Mouse (Mus musculus) embryonic facial prominence, embryonic 10.5 days (tissue): ENCODE results near the gene Zfp108. TPM values are rescaled to one million over a fixed set of nuclear protein-coding genes. Genes with fewer than 3 reads are reported as not detected.
A peak's percentile ranks its signal among the peaks of the same experiment; 100 is the strongest.

ENCODE experiments used
- DNase-seq: peaks from one replicate; pipeline ENCODE4 v3.0.0-alpha.2; 2017; ENCODE audit warnings: low spot score
- H3K27ac ChIP-seq: fragments of 300-500 bp; sonication (generic); replicated peaks from 2 replicates; pipeline ENCODE4 v1.5.1; 2016; ENCODE audit warnings: mild to moderate bottlenecking
- H3K27me3 ChIP-seq: fragments of 300-500 bp; sonication (generic); replicated peaks from 2 replicates; pipeline ENCODE4 v1.6.1; 2016; ENCODE audit warnings: low read depth, mild to moderate bottlenecking; ENCODE audit not compliant: poor library complexity, severe bottlenecking
- H3K36me3 ChIP-seq: fragments of 300-500 bp; sonication (generic); replicated peaks from 2 replicates; pipeline ENCODE4 v1.6.1; 2016; ENCODE audit warnings: mild to moderate bottlenecking, moderate library complexity
- H3K4me1 ChIP-seq: fragments of 300-500 bp; sonication (generic); 2 replicates; pipeline ENCODE4 v1.6.1; 2016
- H3K4me3 ChIP-seq: fragments of 300-500 bp; sonication (generic); 2 replicates; pipeline ENCODE4 v1.5.1; 2016; ENCODE audit warnings: mild to moderate bottlenecking, moderate library complexity
- H3K9me3 ChIP-seq: fragments of 300-500 bp; sonication (generic); 2 replicates; pipeline ENCODE4 v1.6.1; 2016; ENCODE audit warnings: mild to moderate bottlenecking
- WGBS: fragments of 180-500 bp; shearing (Covaris S2); methylation state at CpG from one replicate; pipeline ENCODE4 v1.1.7; 2016; 5-methylcytosine and 5-hydroxymethylcytosine counted together
- polyA plus RNA-seq: library from polyadenylated mRNA; unstranded; fragments of >200 nt; fragmentation: Nextera tagmentation; extraction: Ambion mirVana; gene quantifications from 2 replicates; pipeline ENCODE4 v1.2.1, GENCODE M21; 2016

Zfp108 gene
- 2.4 and 3.1 TPM in 2 replicates for polyA plus RNA-seq

- H3K27ac ChIP-seq = peak within 1 kb of the TSS; percentile 81
- no peaks in the 10 kb centered on the region for H3K9me3 ChIP-seq
- DNase-seq = peak; percentile 78
- peaks cover 4% of the 10 kb centered on the region for H3K36me3 ChIP-seq
- H3K4me3 ChIP-seq = peak within 1 kb of the TSS; percentile 67
- WGBS = 20% methylated on average over 21 of the region's 21 CpGs
- H3K4me1 ChIP-seq = peaks cover 6% of the 10 kb centered on the region
- no peaks in the 10 kb centered on the region for H3K27me3 ChIP-seq
Measured at GRCm38 (mm10) chr7:24254633-24255474, at the start of gene Zfp108. Zfp108 (plus strand) TSS chr7:24254794.

- 19% methylated on average over 24 of the region's 24 CpGs for WGBS
- H3K9me3 ChIP-seq = no peaks in the 10 kb centered on the region
- H3K4me3 ChIP-seq = peak overlapping the region; percentile 68
Measured at GRCm38 (mm10) chr7:24207488-24208261, 46.9 kb upstream of the Zfp108 start.

GRCm38 (mm10) chr7:24208282-24208886 is 46.2 kb upstream of the Zfp108 start:
- H3K4me1 ChIP-seq = peaks cover 5% of the 10 kb centered on the region
- no peaks in the 10 kb centered on the region for H3K9me3 ChIP-seq
- H3K36me3 ChIP-seq = peaks cover 32% of the 10 kb centered on the region
- peak overlapping the region; percentile 68 for H3K4me3 ChIP-seq
- WGBS = 55% methylated on average over 7 of the region's 7 CpGs
- no peaks in the 10 kb centered on the region for H3K27me3 ChIP-seq
- H3K27ac ChIP-seq = peak overlapping the region; percentile 90; the same call in 1 of the 2 replicates
- no peak for DNase-seq

More at GRCm38 (mm10) chr7:24207488-24208261, 46.9 kb upstream of the Zfp108 start:
- no peaks in the 10 kb centered on the region for H3K27me3 ChIP-seq
- peaks cover 39% of the 10 kb centered on the region for H3K36me3 ChIP-seq
- peak overlapping the region; percentile 90 for H3K27ac ChIP-seq
- peak; percentile 75 for DNase-seq
- H3K4me1 ChIP-seq = peaks cover 5% of the 10 kb centered on the region

GRCm38 (mm10) chr7:24210296-24210695 is 44.3 kb upstream of the Zfp108 start:
- Histone ChIP-seq H3K9me3 (no peaks in the 10 kb centered on the region), H3K36me3 (peaks cover 13% of the 10 kb centered on the region), H3K27ac (no peak overlapping the region), H3K4me1 (peaks cover 5% of the 10 kb centered on the region), H3K27me3 (no peaks in the 10 kb centered on the region), H3K4me3 (no peak overlapping the region)
- 92% methylated on average over 2 of the region's 2 CpGs for WGBS
- no peak for DNase-seq

GRCm38 (mm10) chr7:24211343-24211742 is 43.3 kb upstream of the Zfp108 start, which contains the start of gene Zfp111:
Zfp111 (minus strand) TSS chr7:24211443.
- H3K4me1 ChIP-seq = peaks cover 5% of the 10 kb centered on the region
- no peak within 1 kb of the TSS for H3K27ac ChIP-seq
- WGBS = 83% methylated on average over 5 of the region's 5 CpGs
- H3K9me3 ChIP-seq = no peaks in the 10 kb centered on the region
- no peak within 1 kb of the TSS for H3K4me3 ChIP-seq
- H3K27me3 ChIP-seq = no peaks in the 10 kb centered on the region
- DNase-seq = no peak
- H3K36me3 ChIP-seq = peaks cover 3% of the 10 kb centered on the region; the same call in 1 of the 2 replicates

- 6% methylated on average over 28 of the region's 28 CpGs for WGBS
- peak within 1 kb of the TSS; percentile 88 for H3K27ac ChIP-seq
Measured at GRCm38 (mm10) chr7:24237040-24237791, 17.4 kb upstream of the Zfp108 start, which contains the start of gene Zfp109. Zfp109 (minus strand) TSS chr7:24237560.

GRCm38 (mm10) chr7:24253779-24254615 is 597 bp upstream of the Zfp108 start:
- Histone ChIP-seq H3K4me1 (peaks cover 6% of the 10 kb centered on the region), H3K27me3 (no peaks in the 10 kb centered on the region), H3K4me3 (peak overlapping the region; percentile 67), H3K36me3 (no peaks in the 10 kb centered on the region), H3K9me3 (no peaks in the 10 kb centered on the region), H3K27ac (peak overlapping the region; percentile 81)
- 62% methylated on average over 9 of the region's 9 CpGs for WGBS
- no peak for DNase-seq

More at GRCm38 (mm10) chr7:24237040-24237791, 17.4 kb upstream of the Zfp108 start, which contains the start of gene Zfp109:
- Histone ChIP-seq H3K4me1 (peaks cover 11% of the 10 kb centered on the region), H3K36me3 (peaks cover 24% of the 10 kb centered on the region), H3K9me3 (no peaks in the 10 kb centered on the region), H3K4me3 (peak within 1 kb of the TSS; percentile 82), H3K27me3 (no peaks in the 10 kb centered on the region)
- DNase-seq = peak; percentile 75

GRCm38 (mm10) chr7:24259306-24259999 is 4.9 kb downstream of the Zfp108 start:
- Histone ChIP-seq H3K27me3 (no peaks in the 10 kb centered on the region), H3K36me3 (peaks cover 24% of the 10 kb centered on the region), H3K9me3 (no peaks in the 10 kb centered on the region), H3K4me1 (peaks cover 6% of the 10 kb centered on the region), H3K4me3 (no peak overlapping the region), H3K27ac (no peak overlapping the region)
- no peak for DNase-seq
- 90% methylated on average over 13 of the region's 13 CpGs for WGBS

GRCm38 (mm10) chr7:24260000-24260312 is 5.4 kb downstream of the Zfp108 start:
- WGBS = 87% methylated on average over 4 of the region's 4 CpGs

GRCm38 (mm10) chr7:24268176-24269155 is 13.9 kb downstream of the Zfp108 start:
- no peak for DNase-seq
- no peaks in the 10 kb centered on the region for H3K9me3 ChIP-seq
- peaks cover 8% of the 10 kb centered on the region for H3K36me3 ChIP-seq
- no peak overlapping the region for H3K27ac ChIP-seq
- no peaks in the 10 kb centered on the region for H3K27me3 ChIP-seq
- peaks cover 5% of the 10 kb centered on the region for H3K4me1 ChIP-seq
- 70% methylated on average over 24 of the region's 24 CpGs for WGBS
- no peak overlapping the region for H3K4me3 ChIP-seq

More at GRCm38 (mm10) chr7:24260000-24260312, 5.4 kb downstream of the Zfp108 start:
- H3K27ac ChIP-seq = no peak overlapping the region
- H3K9me3 ChIP-seq = no peaks in the 10 kb centered on the region
- no peak for DNase-seq
- H3K36me3 ChIP-seq = peaks cover 24% of the 10 kb centered on the region
- H3K4me3 ChIP-seq = no peak overlapping the region
- H3K27me3 ChIP-seq = no peaks in the 10 kb centered on the region
- peaks cover 3% of the 10 kb centered on the region for H3K4me1 ChIP-seq
